Mouse (Mus musculus): ENCODE data around the gene Adamts20.

GRCm38 (mm10) chr15:94288015-94288414 lies 177.2 kb downstream of the Adamts20 start:
- TF ChIP-seq POLR2A (IDR thresholded peaks at IDR 0.05; ENCODE audit: insufficient read length, low read depth) (no peak), E2F4 (IDR thresholded peaks at IDR 0.05; ENCODE audit: insufficient read depth) (no peak), CEBPB (IDR thresholded peaks at IDR 0.05; ENCODE audit: insufficient read depth, poor library complexity, severe bottlenecking) (no peak), SRF (IDR thresholded peaks at IDR 0.05; ENCODE audit: control insufficient read depth, insufficient read length, low read depth) (no peak), POLR2AphosphoS2 (IDR thresholded peaks at IDR 0.05; ENCODE audit: insufficient read length, low read depth) (no peak), MAX (IDR thresholded peaks at IDR 0.05; ENCODE audit: low read depth) (no peak)
